Mouse (Mus musculus) heart, embryonic 16.5 days (tissue): ENCODE results near the gene Shoc2. TPM values are rescaled to one million over a fixed set of nuclear protein-coding genes. Genes with fewer than 3 reads are reported as not detected.

Source experiments
- ATAC-seq: fragments of 200-750 bp; cut with Nextera tagmentation; replicated peaks from 2 replicates; pipeline ENCODE4 v1.8.0; 2017; ENCODE audit warnings: moderate number of reproducible peaks; ENCODE audit not compliant: insufficient read depth, low FRiP score; ENCODE audit errors: extremely low read depth
- H3K27ac ChIP-seq: fragments of 300-500 bp; sonication (generic); 2 replicates; pipeline ENCODE4 v1.5.1; 2014; ENCODE audit warnings: mild to moderate bottlenecking, low read length, control low read depth, moderate library complexity
- H3K27me3 ChIP-seq: fragments of 300-500 bp; sonication (generic); 2 replicates; pipeline ENCODE4 v1.6.1; 2014; ENCODE audit warnings: low read length, mixed read lengths; ENCODE audit not compliant: control insufficient read depth, insufficient read depth
- H3K36me3 ChIP-seq: fragments of 300-500 bp; sonication (generic); 2 replicates; pipeline ENCODE4 v1.6.1; 2014; ENCODE audit not compliant: control insufficient read depth, insufficient read depth
- H3K4me1 ChIP-seq: fragments of 300-500 bp; sonication (generic); 2 replicates; pipeline ENCODE4 v1.6.1; 2014; ENCODE audit warnings: low read length, mixed read lengths; ENCODE audit not compliant: control insufficient read depth, insufficient read depth
- H3K4me2 ChIP-seq: fragments of 300-500 bp; sonication (generic); 2 replicates; pipeline ENCODE4 v1.6.1; 2014; ENCODE audit warnings: low read depth, mild to moderate bottlenecking, control low read depth, low read length
- H3K4me3 ChIP-seq: fragments of 300-500 bp; sonication (generic); 2 replicates; pipeline ENCODE4 v1.5.1; 2014; ENCODE audit warnings: mild to moderate bottlenecking, control low read depth, low read length
- H3K9ac ChIP-seq: fragments of 300-500 bp; sonication (generic); 2 replicates; pipeline ENCODE4 v1.6.1; 2014; ENCODE audit warnings: low read length, control low read depth
- H3K9me3 ChIP-seq: fragments of 300-500 bp; sonication (generic); replicated peaks from 2 replicates; pipeline ENCODE4 v1.6.1; 2016; ENCODE audit warnings: low read length; ENCODE audit not compliant: control insufficient read depth
- WGBS: fragments of 180-500 bp; shearing (Covaris S2); extraction: QIAGEN DNeasy Blood & Tissue Kit; methylation state at CpG from one replicate; pipeline ENCODE4 v1.1.7; 2014; 5-methylcytosine and 5-hydroxymethylcytosine counted together
- polyA plus RNA-seq: library from polyadenylated mRNA; unstranded; fragments of >200 nt; fragmentation: Nextera tagmentation; extraction: Ambion mirVana; gene quantifications from 2 replicates; pipeline ENCODE4 v1.2.1, GENCODE M21; 2015

Gene Shoc2
- polyA plus RNA-seq, 1 experiment from 2014 or later = 36.0 TPM

DNA sequence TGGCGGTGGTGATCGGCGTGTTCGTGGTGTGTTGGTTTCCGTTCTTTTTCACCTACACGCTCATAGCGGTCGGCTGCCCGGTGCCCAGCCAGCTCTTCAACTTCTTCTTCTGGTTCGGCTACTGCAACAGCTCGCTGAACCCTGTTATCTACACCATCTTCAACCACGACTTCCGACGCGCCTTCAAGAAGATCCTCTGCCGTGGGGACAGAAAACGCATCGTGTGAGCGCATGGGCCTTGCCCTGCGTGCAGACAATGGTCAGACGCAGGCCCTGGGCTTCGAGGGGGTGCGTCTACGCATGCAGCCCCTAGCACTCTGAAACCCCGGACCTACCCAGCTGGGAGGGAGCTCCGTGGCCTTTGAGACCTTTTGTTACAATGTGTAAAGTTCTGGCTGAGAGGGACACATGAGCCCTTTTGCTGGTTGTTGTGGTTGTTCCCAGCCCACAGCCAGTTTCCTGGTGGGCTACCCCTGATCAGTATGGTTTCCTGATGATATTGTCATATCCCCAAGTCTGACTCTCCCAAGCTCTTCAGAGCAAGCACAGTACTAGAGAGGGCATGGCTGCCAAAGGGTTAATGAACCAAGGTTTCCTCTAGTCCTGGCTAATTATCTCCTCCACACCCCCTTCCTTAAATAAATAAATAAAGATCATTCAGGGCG lies 103.4 kb downstream of the Shoc2 start:
- 3% methylated on average over 27 of the region's 27 CpGs for WGBS
- no peak overlapping the region for H3K27ac ChIP-seq
- H3K27me3 ChIP-seq = peaks cover 51% of the 10 kb centered on the region
- ATAC-seq = no peak
- peak overlapping the region; percentile 93 for H3K4me2 ChIP-seq
- peak overlapping the region; percentile 59 for H3K4me3 ChIP-seq
- H3K9ac ChIP-seq = peak overlapping the region; percentile 42
- H3K36me3 ChIP-seq = no peaks in the 10 kb centered on the region
- H3K9me3 ChIP-seq = no peaks in the 10 kb centered on the region
- H3K4me1 ChIP-seq = peaks cover 24% of the 10 kb centered on the region

DNA sequence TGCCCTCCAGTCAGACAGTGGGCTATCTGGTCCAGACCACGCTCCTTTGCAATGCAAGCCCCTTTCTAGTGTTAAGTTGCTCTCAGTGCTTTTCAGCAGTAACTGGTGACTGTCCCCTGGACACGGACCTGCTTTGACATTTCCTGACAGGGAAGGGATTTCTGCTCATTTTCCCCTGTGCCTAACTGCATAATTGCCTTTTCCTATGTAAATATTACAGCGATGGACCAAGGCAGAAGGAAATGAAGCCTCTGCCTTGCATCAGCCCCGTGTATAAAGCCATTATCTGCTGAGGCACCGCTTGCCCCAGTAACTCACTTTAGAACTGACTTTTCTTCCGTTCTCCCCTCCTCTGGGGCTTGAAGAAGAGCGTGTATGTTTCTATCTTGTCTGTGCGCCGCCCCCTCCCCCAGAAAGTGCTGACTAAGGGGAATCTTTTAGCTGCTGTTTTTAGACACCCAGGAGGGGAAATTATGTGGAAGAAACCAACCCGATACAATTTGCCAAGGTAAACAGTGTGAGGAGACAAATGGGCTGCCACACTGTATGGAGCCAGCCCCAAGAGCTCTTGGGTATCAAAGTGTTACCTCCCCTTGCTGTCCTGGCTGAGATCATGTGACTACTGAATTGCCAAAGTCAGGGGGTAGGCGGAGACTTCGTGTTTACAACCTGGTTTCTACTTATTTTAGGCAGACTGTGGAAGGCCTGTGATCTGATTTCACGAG lies 104.2 kb downstream of the Shoc2 start:
- no peaks in the 10 kb centered on the region for H3K36me3 ChIP-seq
- H3K4me1 ChIP-seq = peaks cover 24% of the 10 kb centered on the region
- no peak for ATAC-seq
- peaks cover 51% of the 10 kb centered on the region for H3K27me3 ChIP-seq
- no peak overlapping the region for H3K9ac ChIP-seq
- H3K4me3 ChIP-seq = no peak overlapping the region
- no peak overlapping the region for H3K27ac ChIP-seq
- no peaks in the 10 kb centered on the region for H3K9me3 ChIP-seq
- H3K4me2 ChIP-seq = no peak overlapping the region
- 9% methylated on average over 13 of the region's 13 CpGs for WGBS

DNA sequence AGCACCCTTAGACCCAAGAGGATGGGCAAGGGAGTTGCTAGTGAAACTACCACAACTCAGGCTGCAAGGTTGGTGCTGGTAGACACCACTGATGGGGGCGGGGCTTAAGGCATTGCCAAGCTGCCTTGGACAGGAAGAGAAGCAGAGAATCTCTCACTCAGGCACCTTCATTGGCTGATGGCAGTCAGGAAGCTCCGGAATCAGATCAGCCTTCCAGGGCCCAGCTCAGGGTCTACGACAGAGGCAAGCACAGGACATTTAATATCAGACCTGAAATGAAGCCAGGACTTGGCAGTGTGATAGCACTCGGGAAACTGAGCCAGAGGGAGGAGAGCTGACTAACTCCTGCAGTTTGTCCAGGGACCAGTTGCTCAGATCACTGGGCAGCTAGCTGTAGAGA lies 107.5 kb downstream of the Shoc2 start:
- 52% methylated on average over 4 of the region's 4 CpGs for WGBS
- Histone ChIP-seq H3K4me2 (no peak overlapping the region), H3K4me1 (peaks cover 9% of the 10 kb centered on the region), H3K4me3 (no peak overlapping the region), H3K9ac (no peak overlapping the region), H3K36me3 (no peaks in the 10 kb centered on the region), H3K9me3 (no peaks in the 10 kb centered on the region), H3K27ac (no peak overlapping the region), H3K27me3 (peaks cover 32% of the 10 kb centered on the region)
- ATAC-seq = no peak

DNA sequence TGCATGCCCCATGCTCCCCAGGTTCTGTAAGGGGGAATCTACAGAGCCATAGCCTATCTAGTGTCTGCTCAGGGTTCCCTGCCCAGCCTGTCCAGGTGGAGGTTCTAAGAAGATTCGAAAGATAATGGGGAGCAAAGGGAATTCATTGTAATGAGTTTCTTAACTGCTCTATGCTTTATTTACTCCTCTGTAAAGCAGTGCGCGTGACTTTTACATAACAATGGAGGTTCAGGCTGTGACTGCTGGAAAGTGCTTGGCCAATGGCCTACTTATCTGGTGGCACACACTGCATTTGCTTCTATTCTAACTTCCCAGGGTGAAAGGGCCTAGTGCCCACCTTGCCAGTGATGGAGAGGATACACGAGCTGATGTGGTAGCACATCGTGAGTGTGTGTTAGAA lies 111.7 kb downstream of the Shoc2 start:
- no peak overlapping the region for H3K27ac ChIP-seq
- WGBS = 70% methylated on average over 5 of the region's 5 CpGs
- H3K9ac ChIP-seq = no peak overlapping the region
- H3K4me1 ChIP-seq = no peaks in the 10 kb centered on the region
- no peaks in the 10 kb centered on the region for H3K9me3 ChIP-seq
- ATAC-seq = no peak
- H3K27me3 ChIP-seq = peaks cover 2% of the 10 kb centered on the region; the same call in 1 of the 2 replicates
- no peak overlapping the region for H3K4me3 ChIP-seq
- H3K36me3 ChIP-seq = no peaks in the 10 kb centered on the region
- H3K4me2 ChIP-seq = no peak overlapping the region

DNA sequence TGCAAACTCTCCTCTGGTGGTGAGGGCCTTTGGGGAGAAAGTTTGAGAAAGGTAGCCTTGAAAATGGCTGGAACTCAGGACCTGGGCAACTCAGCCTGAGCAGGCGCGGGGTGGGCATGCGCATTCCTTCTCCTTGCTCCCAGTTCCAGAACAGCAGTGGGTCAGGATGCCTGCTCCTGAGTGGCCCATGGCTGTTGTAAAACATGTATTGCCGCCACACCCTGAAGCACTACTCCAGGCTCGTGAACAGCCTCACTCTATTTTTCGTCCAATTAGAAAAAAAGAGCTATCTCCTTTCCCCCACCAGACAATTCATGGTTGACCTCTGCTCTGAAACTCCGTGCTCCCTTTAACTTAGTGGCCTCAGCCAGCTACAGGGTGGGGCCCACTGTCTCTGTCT lies 124.3 kb downstream of the Shoc2 start:
- Histone ChIP-seq H3K4me2 (no peak overlapping the region), H3K9me3 (0 out of 2 replicates have a peak, but pooled peaks cover 3% of the 10 kb centered on the region), H3K27ac (no peak overlapping the region), H3K9ac (no peak overlapping the region), H3K4me1 (no peaks in the 10 kb centered on the region), H3K36me3 (no peaks in the 10 kb centered on the region), H3K4me3 (no peak overlapping the region), H3K27me3 (no peaks in the 10 kb centered on the region)
- ATAC-seq = no peak
- 79% methylated on average over 7 of the region's 7 CpGs for WGBS

DNA sequence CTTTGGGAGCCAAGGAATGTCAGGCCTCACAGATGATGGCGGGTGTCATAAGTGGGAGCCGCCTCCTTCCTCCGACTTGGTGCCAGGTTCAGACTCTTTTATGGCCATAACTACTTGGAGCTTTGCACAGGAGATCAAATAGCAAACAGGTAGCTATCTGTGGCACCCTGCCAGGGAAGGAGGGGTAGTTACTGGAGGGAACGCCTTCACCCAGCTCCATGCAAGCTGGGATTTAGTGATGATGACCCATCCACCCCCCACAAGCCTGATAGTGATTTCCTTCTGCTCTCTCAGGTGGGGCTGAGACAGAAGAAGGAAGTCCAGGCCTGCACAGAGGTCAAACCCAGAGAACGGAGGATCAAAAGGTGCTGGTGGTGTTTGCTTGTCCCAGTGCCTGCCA lies 126.4 kb downstream of the Shoc2 start:
- H3K4me3 ChIP-seq = no peak overlapping the region
- WGBS = 65% methylated on average over 5 of the region's 5 CpGs
- no peak overlapping the region for H3K9ac ChIP-seq
- no peak for ATAC-seq
- no peak overlapping the region for H3K4me2 ChIP-seq
- 0 out of 2 replicates have a peak, but pooled peaks cover 3% of the 10 kb centered on the region for H3K9me3 ChIP-seq
- no peak overlapping the region for H3K27ac ChIP-seq
- H3K27me3 ChIP-seq = no peaks in the 10 kb centered on the region
- H3K4me1 ChIP-seq = no peaks in the 10 kb centered on the region
- H3K36me3 ChIP-seq = no peaks in the 10 kb centered on the region

DNA sequence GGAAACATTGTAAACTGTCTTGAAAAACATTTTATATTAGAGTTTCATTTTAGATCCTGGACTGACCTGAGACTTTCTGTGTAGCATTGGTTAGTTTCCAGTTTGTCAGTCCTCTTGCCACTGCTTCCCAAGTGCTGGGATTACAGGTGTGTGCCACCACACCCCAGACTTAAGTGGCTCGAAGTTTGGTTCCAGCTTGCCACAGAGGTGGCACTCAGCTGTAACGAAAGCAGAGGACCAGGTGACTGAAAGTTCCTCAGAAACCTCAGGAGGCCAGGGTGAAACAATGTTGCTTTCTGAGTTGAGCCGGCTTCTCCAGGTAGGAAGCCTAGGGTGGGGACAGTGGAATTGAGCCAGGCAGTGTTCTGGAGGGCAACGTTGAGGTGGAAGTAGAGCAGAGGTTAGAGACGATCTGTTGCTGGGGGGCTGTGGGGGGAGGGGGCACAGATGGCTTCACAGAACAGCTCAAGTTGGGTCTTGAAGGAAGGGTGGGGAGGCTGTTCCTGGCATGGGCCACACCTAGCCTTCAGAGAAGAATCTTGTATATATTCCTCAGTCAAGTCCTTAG lies 128.2 kb downstream of the Shoc2 start:
- no peak overlapping the region for H3K4me3 ChIP-seq
- WGBS = 75% methylated on average over 5 of the region's 5 CpGs

DNA sequence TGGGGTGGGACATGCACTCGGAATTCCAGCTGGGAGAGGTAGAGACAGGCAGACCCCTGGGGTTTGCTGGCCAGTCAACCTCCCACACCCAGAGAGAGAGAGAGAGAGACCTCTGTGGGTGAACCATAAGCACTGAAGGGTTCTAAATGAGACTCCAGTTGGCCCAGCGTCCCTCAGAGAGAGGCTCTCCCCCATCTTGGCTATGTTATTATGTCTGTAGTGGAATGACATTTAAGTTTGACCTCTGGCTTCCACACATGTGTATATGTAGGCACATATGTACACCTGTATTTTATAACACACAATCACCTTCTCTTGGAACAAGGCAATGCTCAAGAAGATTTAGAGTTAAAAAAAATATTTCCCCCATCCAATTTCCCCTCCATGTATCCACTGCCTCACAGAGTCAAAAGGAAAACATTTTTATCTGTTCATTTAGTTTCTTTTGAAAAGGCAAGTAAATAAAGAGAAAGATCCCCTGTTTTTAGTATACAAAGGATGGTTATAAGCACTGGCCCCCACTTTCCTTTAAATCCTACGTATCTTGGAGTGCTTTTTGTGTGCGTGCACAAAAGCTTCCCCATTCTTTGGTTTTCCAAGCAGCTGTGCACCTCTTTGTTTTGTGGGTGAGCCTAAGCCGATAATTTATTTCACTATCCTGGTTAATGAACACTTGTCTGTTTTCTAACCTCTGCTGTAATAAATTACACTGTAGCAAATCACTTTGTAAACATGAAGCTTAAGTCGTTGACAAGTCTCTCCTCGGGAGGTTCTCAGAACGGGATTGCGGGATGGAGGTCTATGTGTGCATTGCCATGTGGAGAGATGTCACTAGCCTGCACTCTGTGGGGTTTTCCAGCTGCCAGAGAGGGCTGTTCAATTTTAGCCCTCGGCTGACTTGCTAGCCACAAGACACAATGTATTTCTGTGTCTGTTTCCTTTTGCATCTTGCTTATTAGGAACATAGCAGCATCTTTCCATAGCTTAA lies 132.6 kb downstream of the Shoc2 start:
- ATAC-seq = no peak
- 54% methylated on average over 10 of the region's 10 CpGs for WGBS
- Histone ChIP-seq H3K4me1 (no peaks in the 10 kb centered on the region), H3K27ac (no peak overlapping the region), H3K9me3 (no peaks in the 10 kb centered on the region), H3K4me2 (no peak overlapping the region), H3K9ac (no peak overlapping the region), H3K36me3 (no peaks in the 10 kb centered on the region), H3K27me3 (no peaks in the 10 kb centered on the region), H3K4me3 (no peak overlapping the region)

More for the DNA sequence above, 128.2 kb downstream of the Shoc2 start:
- ATAC-seq = no peak
- Histone ChIP-seq H3K27ac (no peak overlapping the region), H3K9me3 (0 out of 2 replicates have a peak, but pooled peaks cover 3% of the 10 kb centered on the region), H3K4me1 (no peaks in the 10 kb centered on the region), H3K27me3 (no peaks in the 10 kb centered on the region), H3K36me3 (no peaks in the 10 kb centered on the region), H3K9ac (no peak overlapping the region), H3K4me2 (no peak overlapping the region)
